Mouse (Mus musculus): ENCODE measurements around the gene Ncln. TPM values are rescaled to one million over a fixed set of nuclear protein-coding genes. Genes with fewer than 3 reads are reported as not detected.
"Not testable (repeated sequence)": the region's sequence is repeated elsewhere in the genome, so short reads cannot be mapped to it uniquely, and the experiment has no call there.

Ncln gene
- polyA plus RNA-seq, 1 experiment from 2014 or later: 57.1 TPM

DNA sequence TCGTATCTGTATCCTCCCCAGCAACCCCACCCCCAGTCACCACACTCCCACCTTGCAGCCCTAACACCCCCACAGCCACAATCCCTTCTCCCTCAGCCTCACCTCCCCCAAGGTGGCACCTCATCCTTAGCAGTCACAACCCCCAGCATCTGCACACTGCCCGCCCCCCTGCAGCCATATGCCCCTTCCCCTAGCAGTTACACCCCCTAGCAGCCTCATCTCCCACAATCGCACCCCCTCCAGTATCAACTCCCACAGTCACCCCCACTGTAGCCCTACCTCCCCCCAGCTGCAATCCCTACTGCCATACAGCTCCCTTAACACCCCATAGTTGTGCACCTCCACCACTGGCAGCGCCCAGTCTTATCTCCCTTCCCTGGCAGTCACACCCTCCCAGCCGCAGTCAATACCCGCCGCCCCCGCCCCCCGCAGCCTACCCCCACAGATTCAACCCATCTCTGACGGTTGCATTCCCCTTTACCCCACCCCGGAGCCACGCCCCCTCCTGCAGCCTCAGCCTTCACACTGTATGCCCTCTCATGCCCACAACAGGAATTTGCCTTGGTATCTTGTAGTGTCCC is 39.1 kb downstream of the Ncln start:
- no peak overlapping the region for H3K4me3 ChIP-seq (replicated peaks)
- H3K36me3 ChIP-seq: peaks cover 4% of the 10 kb centered on the region
- H3K27ac ChIP-seq: no peak overlapping the region
- H3K9ac ChIP-seq (replicated peaks): no peak overlapping the region
- H3K27me3 ChIP-seq: peaks cover 86% of the 10 kb centered on the region
- no peak for ATAC-seq
- H3K4me1 ChIP-seq (replicated peaks): no peaks in the 10 kb centered on the region; the same call in 1 of the 2 replicates
- H3K9me3 ChIP-seq: no peaks in the 10 kb centered on the region
- no peak overlapping the region for H3K4me2 ChIP-seq (replicated peaks)
- WGBS: 63% methylated on average over 12 of the region's 12 CpGs

DNA sequence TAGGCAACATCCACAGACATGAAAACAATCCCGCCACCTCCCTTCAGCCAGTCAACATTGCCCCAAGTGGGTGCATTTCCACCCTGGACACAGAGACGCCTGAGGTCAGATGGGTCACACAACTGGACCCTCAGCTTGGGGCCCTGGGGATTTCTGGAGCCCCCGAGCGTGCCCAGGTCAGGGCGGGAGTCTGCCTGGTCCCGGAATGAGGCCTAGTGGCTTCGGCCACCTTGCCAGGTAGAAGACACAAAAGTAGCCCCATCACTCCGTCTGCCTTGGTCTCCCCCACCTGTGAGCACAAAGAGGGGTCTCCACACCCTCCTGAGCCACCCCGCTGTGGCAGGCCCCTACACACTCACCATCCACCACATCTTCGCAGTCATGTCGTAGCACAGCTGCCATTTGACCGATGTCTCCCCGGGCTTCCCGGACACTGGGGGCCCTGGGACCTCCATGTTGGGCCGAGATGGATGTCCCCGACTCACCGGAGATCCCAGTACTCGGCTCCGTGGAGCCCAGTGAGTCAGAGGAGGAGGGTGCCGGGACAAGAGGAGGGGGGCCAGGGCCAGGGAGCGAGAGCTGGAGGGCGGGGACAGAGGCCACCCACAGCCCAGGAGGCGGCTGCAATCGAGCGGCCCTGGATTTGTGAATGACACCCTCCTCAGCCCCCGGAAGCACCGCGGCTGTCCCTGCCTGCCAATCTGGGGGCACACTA is 40.9 kb downstream of the Ncln start, which contains the start of gene Nfic:
Nfic (minus strand) TSS at position 455 of the 715 bp plus-strand sequence.
- ATAC-seq: no peak
- 67% methylated on average over 28 of the region's 28 CpGs for WGBS
- Histone ChIP-seq H3K27me3 (peaks cover 86% of the 10 kb centered on the region), H3K9me3 (no peaks in the 10 kb centered on the region), H3K27ac (no peak within 1 kb of the TSS), H3K4me1 (replicated peaks) (no peaks in the 10 kb centered on the region; the same call in 1 of the 2 replicates), H3K4me3 (replicated peaks) (no peak within 1 kb of the TSS), H3K36me3 (no peaks in the 10 kb centered on the region), H3K9ac (replicated peaks) (no peak within 1 kb of the TSS), H3K4me2 (replicated peaks) (no peak within 1 kb of the TSS)

- Histone ChIP-seq H3K4me1 (replicated peaks) (no peaks in the 10 kb centered on the region), H3K9me3 (no peaks in the 10 kb centered on the region), H3K36me3 (no peaks in the 10 kb centered on the region), H3K9ac (replicated peaks) (no peak overlapping the region), H3K4me3 (replicated peaks) (no peak overlapping the region), H3K27me3 (peaks cover 76% of the 10 kb centered on the region), H3K27ac (no peak overlapping the region), H3K4me2 (replicated peaks) (no peak overlapping the region)
- 83% methylated on average over 2 of the region's 2 CpGs for WGBS
- no peak for ATAC-seq
Observed at GRCm38 (mm10) chr10:81454106-81454505, 42.1 kb downstream of the Ncln start.

DNA sequence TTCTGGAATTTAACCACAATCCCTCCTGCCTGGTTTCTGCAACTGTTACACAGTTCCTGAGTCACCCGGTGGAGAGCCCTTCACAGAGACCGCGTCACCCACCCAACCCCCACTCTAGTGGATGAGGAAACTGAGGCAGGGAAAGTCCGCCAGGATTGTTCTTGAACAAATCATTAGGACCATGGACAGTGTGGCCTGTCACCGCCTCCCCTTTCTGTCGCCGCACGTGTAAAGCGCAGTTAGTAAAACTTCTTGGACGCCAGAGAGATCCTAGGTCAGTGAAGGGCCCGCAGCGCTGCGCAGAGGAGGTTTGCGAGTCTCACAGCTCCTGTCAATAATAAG is 43.3 kb downstream of the Ncln start:
- Histone ChIP-seq H3K9ac (replicated peaks) (no peak overlapping the region; the same call in 1 of the 2 replicates), H3K4me1 (replicated peaks) (no peaks in the 10 kb centered on the region), H3K4me3 (replicated peaks) (no peak overlapping the region), H3K36me3 (no peaks in the 10 kb centered on the region), H3K4me2 (replicated peaks) (no peak overlapping the region), H3K9me3 (no peaks in the 10 kb centered on the region), H3K27me3 (peaks cover 74% of the 10 kb centered on the region), H3K27ac (no peak overlapping the region)
- 5% methylated on average over 14 of the region's 14 CpGs for WGBS
- no peak for ATAC-seq

DNA sequence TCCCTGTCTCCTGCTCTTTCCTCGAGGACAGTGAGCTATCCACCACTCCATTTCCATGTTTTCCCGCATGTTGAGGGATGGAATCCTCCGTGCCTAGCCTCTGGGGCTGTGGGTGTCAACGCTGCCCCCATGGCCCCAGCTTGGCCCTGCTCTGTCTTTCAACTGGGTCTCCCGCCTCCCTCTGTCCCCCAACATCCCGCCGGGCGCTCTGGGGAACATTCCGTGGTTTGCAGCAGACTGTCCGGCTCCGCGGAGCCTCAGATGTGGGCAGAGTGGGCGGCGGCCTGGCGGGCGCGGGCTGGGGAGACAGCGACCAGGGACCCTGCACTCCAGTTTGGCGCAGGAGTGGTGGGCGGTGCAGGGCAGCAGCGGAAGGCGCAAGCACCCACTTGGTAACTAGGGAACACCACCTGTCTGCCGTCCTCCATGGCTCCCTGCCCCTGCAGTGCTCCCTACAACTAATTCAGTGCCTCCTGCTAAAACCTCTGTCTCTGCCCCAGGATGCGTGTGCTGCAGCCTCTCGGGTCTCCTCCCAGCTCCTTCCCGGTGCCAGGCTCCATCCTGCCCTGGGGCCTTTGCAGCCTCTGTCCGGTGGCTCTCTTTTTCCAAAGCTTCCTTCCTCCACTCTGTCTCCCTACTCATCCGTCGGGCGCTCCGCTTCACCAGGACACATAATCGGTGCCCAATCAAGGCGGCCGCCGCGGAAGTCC is 43.8 kb downstream of the Ncln start:
- no peak overlapping the region for H3K4me2 ChIP-seq (replicated peaks)
- H3K4me3 ChIP-seq (replicated peaks): no peak overlapping the region; the same call in 1 of the 2 replicates
- peaks cover 69% of the 10 kb centered on the region for H3K27me3 ChIP-seq
- ATAC-seq: no peak
- H3K9me3 ChIP-seq: no peaks in the 10 kb centered on the region
- 9% methylated on average over 36 of the region's 36 CpGs for WGBS
- H3K27ac ChIP-seq: no peak overlapping the region
- H3K4me1 ChIP-seq (replicated peaks): no peaks in the 10 kb centered on the region
- H3K36me3 ChIP-seq: no peaks in the 10 kb centered on the region
- H3K9ac ChIP-seq (replicated peaks): peak overlapping the region; percentile 36; the same call in 1 of the 2 replicates

DNA sequence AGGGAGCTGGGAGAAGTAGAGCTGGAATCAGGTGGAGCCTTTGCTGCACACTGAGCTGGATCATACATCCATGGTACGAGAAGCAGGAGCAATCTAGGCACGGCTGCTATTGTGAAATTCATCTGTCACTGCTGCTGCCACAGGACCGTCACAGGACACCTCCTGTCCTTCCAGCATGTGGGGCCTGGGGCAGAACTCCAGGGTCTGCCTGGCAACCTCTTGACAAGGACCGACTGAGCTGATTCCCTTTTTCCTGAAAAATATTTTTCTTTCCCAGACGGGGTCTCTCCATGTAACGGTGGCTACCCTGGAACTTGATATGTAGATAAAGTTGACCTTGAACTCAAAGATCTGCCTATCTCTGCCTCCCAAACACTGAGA is 44.8 kb downstream of the Ncln start:
- H3K4me2 ChIP-seq (replicated peaks): no peak overlapping the region
- H3K9me3 ChIP-seq: no peaks in the 10 kb centered on the region
- no peak overlapping the region for H3K27ac ChIP-seq
- no peak overlapping the region for H3K4me3 ChIP-seq (replicated peaks)
- H3K27me3 ChIP-seq: peaks cover 60% of the 10 kb centered on the region
- peak overlapping the region; percentile 14; the same call in 1 of the 2 replicates for H3K9ac ChIP-seq (replicated peaks)
- WGBS: 78% methylated on average over 6 of the region's 6 CpGs
- no peaks in the 10 kb centered on the region for H3K36me3 ChIP-seq
- no peak for ATAC-seq
- H3K4me1 ChIP-seq (replicated peaks): no peaks in the 10 kb centered on the region

GRCm38 (mm10) chr10:81450641-81451364 is 45.4 kb downstream of the Ncln start:
- WGBS: 67% methylated on average over 9 of the region's 9 CpGs
- H3K36me3 ChIP-seq: no peaks in the 10 kb centered on the region
- no peak overlapping the region for H3K4me2 ChIP-seq (replicated peaks)
- peak overlapping the region; percentile 14; the same call in 1 of the 2 replicates for H3K9ac ChIP-seq (replicated peaks)
- no peaks in the 10 kb centered on the region for H3K9me3 ChIP-seq
- H3K27me3 ChIP-seq: peaks cover 56% of the 10 kb centered on the region
- no peak overlapping the region for H3K27ac ChIP-seq
- no peak overlapping the region for H3K4me3 ChIP-seq (replicated peaks)
- no peaks in the 10 kb centered on the region for H3K4me1 ChIP-seq (replicated peaks)
- ATAC-seq: no peak

DNA sequence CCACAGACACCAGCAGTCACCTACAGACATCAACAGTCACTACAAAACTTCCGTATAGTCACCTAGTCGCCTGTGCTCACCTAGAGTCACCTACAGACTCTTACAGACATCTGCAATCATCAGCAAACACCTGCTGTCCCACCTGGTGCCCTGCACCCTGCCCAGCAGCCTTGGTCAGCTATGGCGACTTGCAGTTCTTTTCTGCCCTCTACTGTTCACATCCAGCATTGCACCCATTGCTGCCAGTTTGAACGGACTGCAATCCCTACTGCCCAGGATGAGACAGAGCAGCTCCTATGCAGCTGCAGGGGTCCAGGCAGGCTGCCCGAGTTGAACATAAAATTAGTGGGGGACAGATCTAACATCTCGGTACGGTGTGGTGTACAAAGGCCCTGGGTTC is 46.1 kb downstream of the Ncln start:
- H3K36me3 ChIP-seq: no peaks in the 10 kb centered on the region
- no peak overlapping the region for H3K9ac ChIP-seq (replicated peaks)
- no peaks in the 10 kb centered on the region for H3K9me3 ChIP-seq
- peaks cover 49% of the 10 kb centered on the region for H3K27me3 ChIP-seq
- no peaks in the 10 kb centered on the region for H3K4me1 ChIP-seq (replicated peaks)
- H3K27ac ChIP-seq: no peak overlapping the region
- 4% methylated on average over 7 of the region's 7 CpGs for WGBS
- no peak overlapping the region for H3K4me2 ChIP-seq (replicated peaks)
- peak; percentile 82 for ATAC-seq
- H3K4me3 ChIP-seq (replicated peaks): no peak overlapping the region

DNA sequence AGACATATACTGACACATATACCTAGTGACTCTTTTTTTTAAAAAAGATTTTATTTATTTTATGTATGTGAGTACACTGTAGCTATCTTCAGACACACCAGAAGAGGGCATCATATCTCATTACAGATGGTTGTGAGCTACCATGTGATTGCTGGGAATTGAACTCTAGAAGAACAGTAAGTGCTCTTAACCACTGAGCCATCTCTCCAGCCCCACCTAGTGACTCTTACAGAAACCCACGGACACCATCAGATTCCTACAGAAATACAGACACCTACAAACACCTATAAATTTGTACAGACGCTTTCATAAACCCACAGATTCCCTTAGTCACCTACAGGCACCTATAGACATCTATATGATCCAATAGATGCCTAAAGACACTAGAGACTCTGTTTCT is 50.7 kb downstream of the Ncln start:
- ATAC-seq: not testable (repeated sequence)
- WGBS: 47% methylated on average over 2 of the region's 2 CpGs

GRCm38 (mm10) chr10:81441019-81441418 is 55.2 kb downstream of the Ncln start:
- H3K4me3 ChIP-seq (replicated peaks): no peak overlapping the region
- H3K4me1 ChIP-seq (replicated peaks): no peaks in the 10 kb centered on the region
- ATAC-seq: no peak
- H3K4me2 ChIP-seq (replicated peaks): no peak overlapping the region
- no peak overlapping the region for H3K9ac ChIP-seq (replicated peaks)
- H3K9me3 ChIP-seq: no peaks in the 10 kb centered on the region
- no peak overlapping the region for H3K27ac ChIP-seq
- no peaks in the 10 kb centered on the region for H3K36me3 ChIP-seq
- H3K27me3 ChIP-seq: peaks cover 14% of the 10 kb centered on the region; the same call in 1 of the 2 replicates

More for the DNA sequence above, 50.7 kb downstream of the Ncln start:
- H3K4me2 ChIP-seq (replicated peaks); H3K36me3 ChIP-seq; H3K4me1 ChIP-seq (replicated peaks); H3K9ac ChIP-seq (replicated peaks); H3K27ac ChIP-seq; H3K9me3 ChIP-seq; H3K4me3 ChIP-seq (replicated peaks): not testable (repeated sequence)
- peaks cover 13% of the 10 kb centered on the region for H3K27me3 ChIP-seq
